Mouse (Mus musculus): ENCODE data around the gene Psmb4. TPM values are rescaled to one million over a fixed set of nuclear protein-coding genes. Genes with fewer than 3 reads are reported as not detected.
"Not testable (repeated sequence)": the region's sequence is repeated elsewhere in the genome, so short reads cannot be mapped to it uniquely, and the experiment has no call there.

The Psmb4 gene
- 100 to 1,000 TPM; 320 to 322 TPM for total RNA-seq (2021)

DNA sequence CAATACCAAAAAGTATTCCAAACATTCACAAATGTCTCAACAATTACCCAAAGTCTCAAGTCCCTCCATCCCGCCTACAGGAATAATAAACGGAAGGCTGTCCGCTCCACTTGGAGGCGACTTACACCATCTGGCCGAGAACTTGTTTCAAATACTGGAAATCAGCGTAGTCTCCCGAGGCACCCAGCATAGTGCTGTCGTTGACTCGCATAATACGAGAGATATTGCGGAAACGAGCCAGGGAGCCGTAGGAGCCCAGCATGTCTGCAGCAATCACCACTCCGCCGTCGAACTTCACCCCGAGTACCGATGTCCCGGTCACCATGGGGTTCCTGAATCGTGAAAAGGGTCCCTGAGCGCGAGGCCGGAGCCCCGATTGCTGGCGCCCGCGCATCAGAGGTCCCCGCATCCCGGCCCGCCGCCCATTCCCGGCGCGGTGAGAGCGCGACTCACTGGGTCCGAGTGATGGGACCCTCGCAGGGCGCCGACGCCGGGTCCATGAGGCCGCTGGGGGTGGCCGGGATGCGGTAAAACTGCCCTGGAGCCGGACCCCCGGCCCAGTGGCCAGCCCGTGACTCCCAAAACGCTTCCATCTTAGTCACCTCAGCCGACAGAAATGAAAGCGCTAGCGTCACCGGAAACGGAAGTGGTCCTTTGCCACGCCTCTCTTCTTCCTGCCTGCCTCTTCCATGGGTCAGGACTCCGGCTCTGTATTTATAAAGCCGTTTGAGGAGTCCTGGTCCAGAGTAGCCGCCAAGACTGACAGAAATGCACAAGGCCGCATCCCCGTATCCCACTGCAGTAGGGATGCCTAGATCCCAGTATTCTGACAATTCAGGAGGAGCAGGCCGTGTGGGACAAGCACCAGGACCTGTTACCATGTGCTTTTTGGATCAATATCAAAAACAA lies at the start of gene Psmb4:
Psmb4 (minus strand) TSS at position 646 of the 909 bp plus-strand sequence.
- DNase-seq = peak; percentile 80

DNA sequence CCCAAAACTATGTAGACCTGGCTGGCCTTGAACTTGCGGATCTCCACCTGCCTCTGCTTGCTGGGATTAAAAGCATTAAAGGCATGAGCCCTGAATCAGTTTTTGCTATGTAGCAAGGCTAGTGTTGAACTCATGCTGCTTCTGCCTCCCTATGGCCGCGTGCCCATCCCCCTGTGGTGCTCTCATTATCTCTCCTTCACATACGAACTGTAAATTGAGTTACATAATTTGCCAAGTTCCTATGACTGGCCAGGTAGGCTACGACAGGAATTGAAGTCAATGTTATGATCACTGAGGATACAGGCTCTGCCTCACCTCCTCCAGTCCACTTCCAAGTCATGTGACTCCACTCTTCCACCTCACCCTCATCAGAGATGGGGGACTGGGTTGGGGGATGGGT lies 49.4 kb upstream of the Psmb4 start:
- intact Hi-C loops (cut with DNase I) = not testable (repeated sequence)

More for the DNA sequence above, at the start of gene Psmb4:
- intact Hi-C loops (cut with DNase I) = loop anchor here (5.0 kb wide), 1 partner anchor 111 kb away; no protein-coding TSS in a partner anchor

GRCm38 (mm10) chr3:94935332-94935731 lies 48.6 kb upstream of the Psmb4 start:
- DNase-seq; intact Hi-C loops (cut with DNase I): not testable (repeated sequence)

More for the DNA sequence above, 49.4 kb upstream of the Psmb4 start:
- not testable (repeated sequence) for DNase-seq

- intact Hi-C loops (cut with DNase I); DNase-seq: not testable (repeated sequence)
Observed at GRCm38 (mm10) chr3:94934564-94934963, 47.8 kb upstream of the Psmb4 start.

GRCm38 (mm10) chr3:94933604-94934003 lies 46.8 kb upstream of the Psmb4 start:
- intact Hi-C loops (cut with DNase I); DNase-seq: not testable (repeated sequence)

GRCm38 (mm10) chr3:94932809-94933564 lies 46.2 kb upstream of the Psmb4 start, which contains the start of gene Selenbp1:
Gene Selenbp1, plus strand, starts transcription at chr3:94933056.
- DNase-seq = peak; percentile 75
- intact Hi-C loops (cut with DNase I) = no loop called here

GRCm38 (mm10) chr3:94932279-94932678 lies 45.5 kb upstream of the Psmb4 start:
- DNase-seq; intact Hi-C loops (cut with DNase I): not testable (repeated sequence)

DNA sequence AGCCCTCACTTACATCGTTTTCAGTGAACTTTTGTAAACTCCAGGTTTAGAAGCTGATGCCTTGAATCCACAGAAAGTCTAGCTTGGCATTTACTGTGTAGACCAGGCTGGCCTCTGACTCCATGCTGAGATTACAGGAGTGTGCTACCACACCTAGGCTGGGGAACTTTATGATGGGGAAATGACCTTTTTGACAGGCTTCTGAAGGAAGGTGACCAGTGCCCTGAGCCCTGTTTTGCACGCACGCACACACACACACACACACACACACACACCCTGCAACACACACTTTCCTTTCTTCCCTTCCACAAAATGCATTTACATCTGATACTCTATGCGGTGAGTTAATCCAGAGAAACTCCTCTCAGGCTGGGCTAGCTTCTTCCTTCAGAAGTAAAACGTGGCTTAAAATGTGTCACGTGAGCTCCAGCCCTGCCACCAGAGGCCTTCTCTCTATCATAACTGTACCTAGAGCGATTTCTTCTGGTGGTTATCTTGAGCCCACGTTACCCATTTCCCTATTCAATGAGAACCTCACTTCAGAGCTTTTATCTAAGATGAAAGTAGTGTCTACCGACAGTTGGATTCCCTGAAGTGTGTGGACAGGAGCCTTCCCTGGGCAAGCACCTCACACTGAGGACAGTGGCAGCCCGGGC lies 44.8 kb upstream of the Psmb4 start:
- intact Hi-C loops (cut with DNase I); DNase-seq: not testable (repeated sequence)

DNA sequence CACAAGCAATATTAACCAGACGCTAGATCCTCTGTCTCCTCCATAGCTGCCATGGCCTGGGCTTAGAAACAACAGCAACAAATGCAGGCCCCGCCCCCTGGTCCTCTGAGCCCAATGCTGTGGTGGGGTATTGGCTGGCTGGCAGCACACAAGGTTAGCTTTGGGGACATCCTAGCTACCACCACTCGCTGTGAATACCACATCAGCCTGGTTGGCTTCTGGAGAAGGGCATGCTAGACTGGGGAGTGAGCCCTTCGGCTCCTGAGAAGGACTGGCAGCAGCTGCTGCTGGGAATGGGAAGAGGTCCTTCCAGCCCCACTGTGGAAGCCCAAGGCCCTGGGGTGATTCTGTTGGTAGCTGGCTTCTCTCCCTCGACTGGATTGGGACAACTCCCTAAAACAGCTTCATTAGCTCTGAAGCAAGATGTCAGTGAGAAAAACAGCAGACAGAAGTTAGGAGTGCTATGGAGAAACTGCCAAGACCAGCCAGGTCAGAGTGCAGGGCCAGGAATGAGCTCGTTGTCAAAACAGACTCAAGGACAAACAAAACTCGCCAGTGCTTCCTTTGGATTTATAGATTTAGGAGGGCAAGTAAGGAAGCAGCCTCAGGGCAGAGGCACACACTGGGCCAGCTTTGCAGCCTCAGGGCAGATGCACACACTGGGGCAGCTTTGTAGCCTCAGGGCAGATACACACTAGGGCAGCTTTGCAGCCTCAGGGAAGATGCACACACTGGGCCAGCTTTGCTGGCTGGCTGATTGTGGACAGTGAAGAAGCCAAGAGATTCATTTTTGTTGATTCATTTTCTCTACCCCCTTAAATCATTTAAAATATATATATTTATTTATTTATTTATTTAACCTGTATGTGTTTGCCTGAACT lies 43.9 kb upstream of the Psmb4 start:
- DNase-seq; intact Hi-C loops (cut with DNase I): not testable (repeated sequence)

DNA sequence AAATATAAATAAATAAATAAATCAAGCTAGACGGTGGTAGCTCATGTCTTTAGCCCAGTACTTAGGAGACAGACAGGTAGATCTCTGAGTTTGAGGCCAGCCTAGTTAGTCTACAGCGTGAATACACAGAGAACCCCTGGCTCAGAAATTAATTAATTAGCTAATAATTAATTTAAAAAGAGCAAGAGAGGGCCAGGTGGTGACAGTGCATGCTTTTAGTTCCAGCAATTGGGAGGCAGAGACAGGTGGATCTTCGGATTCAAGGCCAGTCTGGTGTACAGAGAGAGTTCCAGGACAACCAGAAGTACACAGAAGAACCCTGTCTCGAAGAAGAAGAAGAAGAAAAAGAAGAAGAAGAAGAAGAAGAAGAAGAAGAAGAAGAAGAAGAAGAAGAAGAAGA lies 42.2 kb upstream of the Psmb4 start:
- intact Hi-C loops (cut with DNase I); DNase-seq: not testable (repeated sequence)

GRCm38 (mm10) chr3:94926301-94926736 lies 39.6 kb upstream of the Psmb4 start:
- DNase-seq; intact Hi-C loops (cut with DNase I): not testable (repeated sequence)

GRCm38 (mm10) chr3:94924688-94925087 lies 37.9 kb upstream of the Psmb4 start:
- intact Hi-C loops (cut with DNase I) = no loop called here
- no peak for DNase-seq

GRCm38 (mm10) chr3:94922333-94922732 lies 35.6 kb upstream of the Psmb4 start:
- no peak for DNase-seq
- intact Hi-C loops (cut with DNase I) = no loop called here

DNA sequence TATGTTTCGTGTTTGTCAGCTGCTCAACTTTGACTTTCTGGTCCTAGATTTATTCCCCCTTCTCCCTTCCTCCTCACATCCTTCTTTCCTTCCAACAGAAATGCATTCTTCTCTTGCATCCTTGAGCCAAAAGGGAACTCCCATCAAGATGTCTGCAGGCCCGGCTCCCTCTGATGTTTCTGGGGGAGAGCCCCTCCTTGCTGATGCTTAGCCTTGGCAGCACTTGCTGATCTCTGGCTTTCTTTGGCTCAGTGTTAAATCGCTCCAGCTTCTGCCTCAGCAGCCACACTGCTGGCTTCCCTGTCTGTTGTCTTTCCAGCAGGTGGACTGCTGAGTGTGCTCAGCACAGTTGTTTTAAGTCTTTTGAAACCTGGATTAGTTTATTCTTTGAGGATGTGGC lies 34.3 kb upstream of the Psmb4 start:
- intact Hi-C loops (cut with DNase I) = no loop called here
- DNase-seq = peak; percentile 21

DNA sequence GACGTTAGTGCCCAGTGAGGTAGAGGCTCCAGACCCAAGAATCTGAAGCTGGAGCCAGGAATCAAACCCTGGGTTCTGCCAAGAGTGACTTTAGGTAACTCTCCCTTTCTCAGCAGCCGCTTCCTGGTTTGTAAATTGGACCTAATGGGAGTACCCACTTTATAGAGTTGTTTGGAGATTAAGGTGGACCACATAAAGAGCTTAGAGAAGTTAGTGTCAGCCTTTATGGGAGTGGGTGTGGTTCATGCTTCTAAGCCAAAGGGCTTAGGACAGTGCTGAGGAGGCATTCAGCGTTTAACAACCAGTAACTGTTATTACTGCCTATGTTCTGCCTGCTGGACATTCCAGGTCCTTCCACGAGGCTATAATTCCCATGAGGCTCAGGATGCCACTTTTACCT lies 32.1 kb upstream of the Psmb4 start:
- DNase-seq = no peak
- intact Hi-C loops (cut with DNase I) = no loop called here

GRCm38 (mm10) chr3:94917816-94918361 lies 31.1 kb upstream of the Psmb4 start:
- intact Hi-C loops (cut with DNase I) = no loop called here
- no peak for DNase-seq

- DNase-seq = peak; percentile 14
Observed at GRCm38 (mm10) chr3:94915903-94916741, 29.4 kb upstream of the Psmb4 start.

DNA sequence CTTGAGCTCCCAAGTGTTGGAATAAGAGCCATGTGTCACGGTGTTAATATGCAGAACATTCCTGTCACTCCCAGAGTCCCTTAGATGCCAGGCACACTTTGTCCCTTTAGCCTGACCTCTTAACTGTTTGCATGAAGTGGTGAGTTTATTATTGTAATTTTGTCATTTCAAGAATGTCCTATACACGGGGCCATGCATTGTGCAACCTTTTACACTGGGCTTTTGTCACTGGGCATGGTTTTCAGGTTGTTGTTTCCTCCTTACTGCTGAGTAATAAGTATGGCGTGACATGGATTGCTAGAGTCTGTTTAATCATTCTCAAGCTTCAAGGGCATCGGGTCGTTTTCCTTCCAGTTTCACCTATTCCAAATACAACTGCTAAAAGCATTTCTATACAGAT lies 27.0 kb upstream of the Psmb4 start:
- intact Hi-C loops (cut with DNase I) = no loop called here
- no peak for DNase-seq

More at GRCm38 (mm10) chr3:94915903-94916741, 29.4 kb upstream of the Psmb4 start:
- intact Hi-C loops (cut with DNase I) = no loop called here

Data from left cerebral cortex, postnatal 4 days (tissue).